ENCODE assay signal across 8 mouse cellular contexts in genomic region chr6:38253736-38254641, GRCm38 (mm10). TPM values are rescaled to one million over a fixed set of nuclear protein-coding genes. Genes with fewer than 3 reads are reported as not detected.
DNase-seq lines count a peak whose midpoint lies in the region; ATAC-seq and TF ChIP-seq lines count a peak whose summit lies in the region.

Gene D630045J12Rik (minus strand): TSS chr6:38254009.

- H3K36me3 ChIP-seq in embryonic facial prominence, embryonic 10.5 days (replicated peaks), result no peaks in the 10 kb centered on the region
- no peaks in the 10 kb centered on the region for H3K36me3 ChIP-seq in heart, adult 2 months (ENCODE audit: control insufficient read depth, insufficient read depth, low read length)
- H3K36me3 ChIP-seq in kidney, adult 2 months (ENCODE audit: control insufficient read depth, insufficient read depth, low read length), result no peaks in the 10 kb centered on the region
- no peaks in the 10 kb centered on the region for H3K36me3 ChIP-seq in limb, embryonic 14.5 days (ENCODE audit: control insufficient read depth, insufficient read depth, low read length)
- H3K36me3 ChIP-seq in midbrain, embryonic 16.5 days (ENCODE audit: control insufficient read depth, insufficient read depth, low read length), result no peaks in the 10 kb centered on the region

- peaks cover 14% of the 10 kb centered on the region; the same call in 1 of the 2 replicates for H3K27me3 ChIP-seq in embryonic facial prominence, embryonic 10.5 days (replicated peaks; ENCODE audit: low read depth, poor library complexity, severe bottlenecking)
- no peaks in the 10 kb centered on the region for H3K27me3 ChIP-seq in heart, adult 2 months (ENCODE audit: control insufficient read depth, insufficient read depth, low read length)
- no peaks in the 10 kb centered on the region for H3K27me3 ChIP-seq in kidney, adult 2 months (replicated peaks; ENCODE audit: control insufficient read depth, insufficient read depth, low read length)
- no peaks in the 10 kb centered on the region for H3K27me3 ChIP-seq in limb, embryonic 14.5 days (ENCODE audit: control insufficient read depth, insufficient read depth, low read length)
- H3K27me3 ChIP-seq in midbrain, embryonic 16.5 days (ENCODE audit: control insufficient read depth, insufficient read depth, low read depth, low read length), result no peaks in the 10 kb centered on the region

- intact Hi-C loops in heart, adult 2 months (cut with DNase I), result loop anchor here (2.0 kb wide), 1 partner anchor 93 kb away; no protein-coding TSS in a partner anchor

- DNase-seq in 3134 (ENCODE audit: extremely low read depth, insufficient read length, low spot score), result peak; percentile 74
- DNase-seq in adrenal gland, postnatal 10 days, result peak; percentile 88
- DNase-seq in embryonic facial prominence, embryonic 10.5 days (ENCODE audit: low spot score), result peak; percentile 84
- peak; percentile 86 to 89 for DNase-seq in heart, adult 2 months
- DNase-seq in kidney, adult 2 months, result peak; percentile 88
- DNase-seq in limb, embryonic 14.5 days (ENCODE audit: low spot score), result peak; percentile 77
- peak; percentile 56 to 78 for DNase-seq in spleen, postnatal 4 days (ENCODE audit: low spot score in 2 of 2)

- H3K79me2 ChIP-seq in heart, adult 2 months (replicated peaks; ENCODE audit: control insufficient read depth, insufficient read depth, low read length), result no peaks in the 10 kb centered on the region

- TF ChIP-seq CTCF in heart, adult 2 months (IDR thresholded peaks at IDR 0.05), result peak; percentile 45
- peak; percentile 30 for TF ChIP-seq CTCF in kidney, adult 2 months (conservative IDR thresholded peaks at IDR 0.05; ENCODE audit: insufficient read depth, insufficient read length, low read depth, low read length)

- H3K4me1 ChIP-seq in embryonic facial prominence, embryonic 10.5 days, result peaks cover 42% of the 10 kb centered on the region
- H3K4me1 ChIP-seq in heart, adult 2 months (ENCODE audit: control insufficient read depth, insufficient read depth, low read length), result peaks cover 3% of the 10 kb centered on the region
- peaks cover 25% of the 10 kb centered on the region; the same call in 1 of the 2 replicates for H3K4me1 ChIP-seq in kidney, adult 2 months (ENCODE audit: control insufficient read depth, insufficient read depth, low read length)
- peaks cover 26% of the 10 kb centered on the region for H3K4me1 ChIP-seq in limb, embryonic 14.5 days (ENCODE audit: control insufficient read depth, insufficient read depth, low read length)
- peaks cover 39% of the 10 kb centered on the region for H3K4me1 ChIP-seq in midbrain, embryonic 16.5 days (ENCODE audit: control insufficient read depth, insufficient read depth, low read length)

- H3K4me3 ChIP-seq in embryonic facial prominence, embryonic 10.5 days, result peak within 1 kb of the TSS; percentile 97
- peak within 1 kb of the TSS; percentile 63 for H3K4me3 ChIP-seq in heart, adult 2 months
- peak within 1 kb of the TSS; percentile 60 for H3K4me3 ChIP-seq in kidney, adult 2 months (ENCODE audit: insufficient read depth, low read depth, low read length)
- peak within 1 kb of the TSS; percentile 84 for H3K4me3 ChIP-seq in limb, embryonic 14.5 days (replicated peaks; ENCODE audit: low read length)
- peak within 1 kb of the TSS; percentile 88 for H3K4me3 ChIP-seq in midbrain, embryonic 16.5 days (ENCODE audit: low read depth, low read length)

- no peaks in the 10 kb centered on the region for H3K9me3 ChIP-seq in embryonic facial prominence, embryonic 10.5 days
- no peaks in the 10 kb centered on the region for H3K9me3 ChIP-seq in limb, embryonic 14.5 days (ENCODE audit: control insufficient read depth, low read length)
- no peaks in the 10 kb centered on the region for H3K9me3 ChIP-seq in midbrain, embryonic 16.5 days (replicated peaks; ENCODE audit: control insufficient read depth, low read length, poor library complexity, severe bottlenecking)

- no peak for TF ChIP-seq EP300 in heart, adult 2 months (IDR thresholded peaks at IDR 0.05; ENCODE audit: insufficient read depth, low read depth, low read length)

- peak; percentile 94 for ATAC-seq in limb, embryonic 14.5 days (ENCODE audit: low FRiP score, low read depth)
- peak; percentile 93 for ATAC-seq in midbrain, embryonic 16.5 days

- WGBS in embryonic facial prominence, embryonic 10.5 days, result under 1% methylated on average over 118 of the region's 118 CpGs
- WGBS in heart, adult 2 months, result under 1% methylated on average over 117 of the region's 118 CpGs
- WGBS in kidney, adult 2 months, result under 1% methylated on average over 108 of the region's 118 CpGs
- WGBS in limb, embryonic 14.5 days, result 0% methylated on average over 16 of the region's 118 CpGs
- WGBS in midbrain, embryonic 16.5 days, result under 1% methylated on average over 71 of the region's 118 CpGs

- H3K4me2 ChIP-seq in limb, embryonic 14.5 days (replicated peaks; ENCODE audit: low read depth, low read length, severe bottlenecking), result peak within 1 kb of the TSS; percentile 77
- H3K4me2 ChIP-seq in midbrain, embryonic 16.5 days (ENCODE audit: low read length), result peak within 1 kb of the TSS; percentile 65

- TF ChIP-seq POLR2A in heart, adult 2 months (IDR thresholded peaks at IDR 0.05; ENCODE audit: insufficient read depth, low read depth, low read length), result no peak
- TF ChIP-seq POLR2A in kidney, adult 2 months (IDR thresholded peaks at IDR 0.05; ENCODE audit: low read depth, low read length), result no peak
- TF ChIP-seq POLR2A in limb, embryonic 14.5 days (IDR thresholded peaks at IDR 0.05; ENCODE audit: borderline replicate concordance, extremely low read depth, insufficient read depth, insufficient read length), result 0 out of 2 replicates have a peak, but pooled peaks have one; percentile 42

- peak within 1 kb of the TSS; percentile 89 for H3K9ac ChIP-seq in heart, adult 2 months (ENCODE audit: low read depth, low read length)
- H3K9ac ChIP-seq in limb, embryonic 14.5 days (ENCODE audit: low read depth, low read length, severe bottlenecking), result peak within 1 kb of the TSS; percentile 95
- H3K9ac ChIP-seq in midbrain, embryonic 16.5 days (ENCODE audit: low read depth, low read length), result peak within 1 kb of the TSS; percentile 99

- peak within 1 kb of the TSS; percentile 97 for H3K27ac ChIP-seq in embryonic facial prominence, embryonic 10.5 days (replicated peaks)
- H3K27ac ChIP-seq in heart, adult 2 months, result peak within 1 kb of the TSS; percentile 40; the same call in 1 of the 2 replicates
- H3K27ac ChIP-seq in kidney, adult 2 months (ENCODE audit: insufficient read depth, low read depth, low read length), result peak within 1 kb of the TSS; percentile 57
- H3K27ac ChIP-seq in limb, embryonic 14.5 days (replicated peaks; ENCODE audit: low read depth, low read length), result peak within 1 kb of the TSS; percentile 86
- peak within 1 kb of the TSS; percentile 98 for H3K27ac ChIP-seq in midbrain, embryonic 16.5 days (ENCODE audit: low read length)

RNA-seq across cellular contexts. Expression of gene D630045J12Rik, which starts in this region (rescaled TPM):
- 1 to 10 TPM; 4.1 to 5.1 TPM for total RNA-seq in adrenal gland, postnatal 10 days (2021)
- 7.4 and 8.1 TPM in 2 replicates for polyA plus RNA-seq in embryonic facial prominence, embryonic 10.5 days (2016; fragmentation: Nextera tagmentation; extraction: Ambion mirVana)
- 1 to 10 TPM; 1.1 to 1.5 TPM for total RNA-seq in heart, adult 2 months (2021)
- polyA plus RNA-seq in heart, adult 2 months (2012; rRNA removed), result 0.78 and 1.5 TPM in 2 replicates
- 31.1 and 37.5 TPM in 2 replicates for polyA plus RNA-seq in kidney, adult 2 months (2012; rRNA removed)
- 14.2 and 18.9 TPM in 2 replicates for polyA plus RNA-seq in limb, embryonic 14.5 days (2012; rRNA removed)
- 7.3 and 9.6 TPM in 2 replicates for polyA plus RNA-seq in limb, embryonic 14.5 days (2014; fragmentation: Nextera tagmentation; extraction: Ambion mirVana)
- polyA plus RNA-seq in midbrain, embryonic 16.5 days (2015; fragmentation: Nextera tagmentation; extraction: Ambion mirVana), result 15.8 and 19.4 TPM in 2 replicates

Comparison
In these comparisons a context has a peak if more than half of its experiments do, and no peak if none do; other contexts are left out.
1. Peak in every context shown above with its lines: DNase-seq, ATAC-seq, H3K4me3 ChIP-seq and H3K27ac ChIP-seq.
2. H3K27ac ChIP-seq: peak in every context shown above with its lines; median percentile 98 in midbrain, embryonic 16.5 days; 97 in embryonic facial prominence, embryonic 10.5 days; 86 in limb, embryonic 14.5 days; 57 in kidney, adult 2 months; 40 in heart, adult 2 months.